Comparison of ENCODE assay signal across 8 mouse cellular contexts in the genomic region with DNA sequence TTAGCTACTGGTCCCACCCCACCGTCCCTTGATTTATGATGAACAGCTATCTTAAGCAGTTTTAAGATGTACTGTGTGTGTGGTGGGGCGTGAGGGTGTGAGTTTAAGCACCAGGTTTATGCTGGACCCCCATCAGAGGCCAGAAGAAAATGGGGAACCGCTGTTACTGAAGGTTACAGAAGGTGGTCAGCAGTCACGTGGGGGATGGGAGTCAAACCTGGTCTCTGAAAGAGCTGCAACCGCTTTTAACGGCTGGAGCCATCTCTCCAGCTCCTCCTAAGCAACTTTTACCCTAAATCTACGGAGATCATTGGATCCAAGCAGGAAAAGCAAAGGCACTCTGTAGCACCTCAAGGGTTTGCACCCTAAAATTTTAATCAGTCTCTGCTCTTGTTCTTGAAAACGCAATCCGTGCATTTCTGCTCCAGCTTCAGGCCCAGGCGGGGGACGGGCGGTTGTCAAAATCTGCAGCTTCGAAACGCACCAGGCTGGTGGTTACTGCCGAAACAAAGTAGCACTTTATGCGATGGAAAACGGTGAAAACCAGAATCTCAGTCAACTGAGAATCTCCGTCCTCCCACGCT. TPM values are rescaled to one million over a fixed set of nuclear protein-coding genes. Genes with fewer than 3 reads are reported as not detected.
DNase-seq lines count a peak whose midpoint lies in the region; ATAC-seq and TF ChIP-seq lines count a peak whose summit lies in the region.

No protein-coding gene starts in this region.

- H3K9ac ChIP-seq in kidney, embryonic 16.5 days (replicated peaks; ENCODE audit: low read length) = peak overlapping the region; percentile 95
- peak overlapping the region; percentile 77 for H3K9ac ChIP-seq in intestine, postnatal 0 days (ENCODE audit: low read depth, low read length)
- peak overlapping the region; percentile 96 for H3K9ac ChIP-seq in midbrain, embryonic 13.5 days (replicated peaks)

- peak; percentile 47 for ATAC-seq in kidney, embryonic 16.5 days (ENCODE audit: low FRiP score, low TSS enrichment)
- ATAC-seq in Patski = peak; percentile 40
- peak; percentile 10 for ATAC-seq in erythroblast, adult 5-6 weeks (replicated peaks; ENCODE audit: low FRiP score, poor library complexity, severe bottlenecking)
- ATAC-seq in intestine, postnatal 0 days = peak; percentile 3
- ATAC-seq in midbrain, embryonic 13.5 days = peak; percentile 69

- peak overlapping the region; percentile 94 for H3K4me3 ChIP-seq in kidney, embryonic 16.5 days (ENCODE audit: low read length)
- H3K4me3 ChIP-seq in intestine, postnatal 0 days (ENCODE audit: low read depth, low read length) = peak overlapping the region; percentile 97
- peak overlapping the region; percentile 100 for H3K4me3 ChIP-seq in midbrain, embryonic 13.5 days (replicated peaks)

- POLR2A ChIA-PET in Patski (lab: Charles Lee) = interaction anchor here (0.6 kb wide), 1 partner anchor 91 kb away, joined by 3 read pairs; no protein-coding TSS in a partner anchor

- in situ Hi-C loops in Patski (cut with MboI; ENCODE audit: low pct_unique_long_range_greater_than_20kb) = no loop called here

- H3K4me1 ChIP-seq in kidney, embryonic 16.5 days (ENCODE audit: insufficient read depth, low read length) = peaks cover 11% of the 10 kb centered on the region
- H3K4me1 ChIP-seq in intestine, postnatal 0 days (replicated peaks; ENCODE audit: control insufficient read depth, insufficient read depth, low read length) = no peaks in the 10 kb centered on the region
- H3K4me1 ChIP-seq in midbrain, embryonic 13.5 days (replicated peaks) = peaks cover 15% of the 10 kb centered on the region

- TF ChIP-seq CTCF in Patski (IDR thresholded peaks at IDR 0.05) = no peak
- no peak for TF ChIP-seq CTCF in intestine, postnatal 0 days (IDR thresholded peaks at IDR 0.05; ENCODE audit: low read depth)

- peak overlapping the region; percentile 70 for H3K4me2 ChIP-seq in kidney, embryonic 16.5 days (replicated peaks; ENCODE audit: low read depth, low read length)
- H3K4me2 ChIP-seq in intestine, postnatal 0 days (replicated peaks; ENCODE audit: low read depth) = peak overlapping the region; percentile 81
- peak overlapping the region; percentile 89 for H3K4me2 ChIP-seq in midbrain, embryonic 13.5 days (replicated peaks)

- no peaks in the 10 kb centered on the region for H3K9me3 ChIP-seq in kidney, embryonic 16.5 days (ENCODE audit: low read length)
- H3K9me3 ChIP-seq in intestine, postnatal 0 days (ENCODE audit: control insufficient read depth) = no peaks in the 10 kb centered on the region
- no peaks in the 10 kb centered on the region for H3K9me3 ChIP-seq in midbrain, embryonic 13.5 days

- H3K36me3 ChIP-seq in kidney, embryonic 16.5 days (ENCODE audit: insufficient read depth, low read length) = no peaks in the 10 kb centered on the region
- H3K36me3 ChIP-seq in intestine, postnatal 0 days (ENCODE audit: control insufficient read depth, insufficient read depth) = no peaks in the 10 kb centered on the region
- H3K36me3 ChIP-seq in midbrain, embryonic 13.5 days = no peaks in the 10 kb centered on the region

- CTCF ChIA-PET in Patski (lab: Charles Lee) = interaction anchor here (0.9 to 1.2 kb wide), 3 partner anchors 10 to 386 kb away, joined by 3 read pairs; no protein-coding TSS in a partner anchor

- DNase-seq in kidney, postnatal 14 days = no peak
- DNase-seq in Patski (ENCODE audit: low read depth, low spot score) = no peak
- DNase-seq in adrenal gland, adult 2 months = no peak
- no peak for DNase-seq in right cerebral cortex, adult 18-20 months

- WGBS in kidney, embryonic 16.5 days = 3% methylated on average over 19 of the region's 19 CpGs
- WGBS in intestine, postnatal 0 days = 3% methylated on average over 19 of the region's 19 CpGs
- 6% methylated on average over 19 of the region's 19 CpGs for WGBS in midbrain, embryonic 13.5 days

- H3K27ac ChIP-seq in kidney, embryonic 16.5 days (ENCODE audit: low read length) = peak overlapping the region; percentile 89
- H3K27ac ChIP-seq in intestine, postnatal 0 days (ENCODE audit: low read depth, low read length) = no peak overlapping the region; the same call in 1 of the 2 replicates
- H3K27ac ChIP-seq in midbrain, embryonic 13.5 days = peak overlapping the region; percentile 57; the same call in 1 of the 2 replicates

- H3K27me3 ChIP-seq in kidney, embryonic 16.5 days (ENCODE audit: insufficient read depth, low read length) = no peaks in the 10 kb centered on the region; the same call in 1 of the 2 replicates
- H3K27me3 ChIP-seq in Patski = peaks cover 30% of the 10 kb centered on the region
- no peaks in the 10 kb centered on the region for H3K27me3 ChIP-seq in intestine, postnatal 0 days (replicated peaks; ENCODE audit: control insufficient read depth, insufficient read depth, low read length)
- no peaks in the 10 kb centered on the region for H3K27me3 ChIP-seq in midbrain, embryonic 13.5 days

RNA-seq across cellular contexts. Expression of gene Zc3h13, which starts 0.5 kb away (rescaled TPM):
- 32.7 and 36.2 TPM in 2 replicates for polyA plus RNA-seq in kidney, embryonic 16.5 days (2015; fragmentation: Nextera tagmentation; extraction: Ambion mirVana)
- polyA plus RNA-seq in Patski (2021) = 23.2 TPM
- total RNA-seq in erythroblast, adult 5-6 weeks (2015; ENCODE audit: low replicate concordance) = 8.6 and 21.3 TPM in 2 replicates
- total RNA-seq in erythroblast, adult 5-6 weeks (2017; ENCODE audit: low replicate concordance) = 15.9 and 16.7 TPM in 2 replicates
- 18.7 and 18.9 TPM in 2 replicates for polyA plus RNA-seq in intestine, postnatal 0 days (2015; fragmentation: Nextera tagmentation; extraction: Ambion mirVana)
- polyA plus RNA-seq in midbrain, embryonic 13.5 days (2015; fragmentation: Nextera tagmentation; extraction: Ambion mirVana) = 45.2 and 45.4 TPM in 2 replicates
- 10 to 100 TPM; 27.5 to 32.2 TPM for total RNA-seq in adrenal gland, adult 2 months (2021)
- 8.0 and 10.5 TPM in 2 replicates for polyA plus RNA-seq in adrenal gland, adult 2 months (2012; rRNA removed)

RNA-seq across cellular contexts. Expression of gene Cpb2, which starts 41.6 kb away (rescaled TPM):
- 18.2 and 19.8 TPM in 2 replicates for polyA plus RNA-seq in kidney, embryonic 16.5 days (2015; fragmentation: Nextera tagmentation; extraction: Ambion mirVana)
- not detected for polyA plus RNA-seq in Patski (2021)
- not detected in 2 replicates for total RNA-seq in erythroblast, adult 5-6 weeks (2015; ENCODE audit: low replicate concordance)
- total RNA-seq in erythroblast, adult 5-6 weeks (2017; ENCODE audit: low replicate concordance) = not detected in 2 replicates
- polyA plus RNA-seq in intestine, postnatal 0 days (2015; fragmentation: Nextera tagmentation; extraction: Ambion mirVana) = 1.6 and 1.9 TPM in 2 replicates
- polyA plus RNA-seq in midbrain, embryonic 13.5 days (2015; fragmentation: Nextera tagmentation; extraction: Ambion mirVana) = 0.19 TPM in 1 of 2 replicates, not detected in the other
- 1 to 10 TPM in 1 of 2 experiments, not detected in 1; 1.3 TPM for total RNA-seq in adrenal gland, adult 2 months (2021)
- polyA plus RNA-seq in adrenal gland, adult 2 months (2012; rRNA removed) = not detected in 2 replicates

Comparison
In these comparisons a context has a peak if more than half of its experiments do, and no peak if none do; other contexts are left out.
1. ATAC-seq: peak in every context shown above with its lines; median percentile 69 in midbrain, embryonic 13.5 days; 47 in kidney, embryonic 16.5 days; 40 in Patski; 10 in erythroblast, adult 5-6 weeks; 3 in intestine, postnatal 0 days.